Mouse (Mus musculus) olfactory bulb, adult 2 months (tissue): ENCODE data around the gene Ak5. TPM values are rescaled to one million over a fixed set of nuclear protein-coding genes. Genes with fewer than 3 reads are reported as not detected.

Experiments used
- H3K27ac ChIP-seq: fragments of 200-500 bp; 2 replicates; pipeline ENCODE4 v1.5.1; 2012; ENCODE audit warnings: low read depth, low read length; ENCODE audit not compliant: insufficient read depth
- H3K4me1 ChIP-seq: fragments of 200-500 bp; 2 replicates; pipeline ENCODE4 v1.6.1; 2012; ENCODE audit warnings: low read length; ENCODE audit not compliant: control insufficient read depth, insufficient read depth
- H3K4me3 ChIP-seq: fragments of 200-500 bp; 2 replicates; pipeline ENCODE4 v1.5.1; 2012; ENCODE audit warnings: mild to moderate bottlenecking, low read depth, low read length, moderate library complexity; ENCODE audit not compliant: insufficient read depth
- CTCF ChIP-seq: fragments of 200-500 bp; IDR thresholded peaks from 2 replicates; pipeline ENCODE4 v1.5.1; 2012; ENCODE audit warnings: low read depth, mild to moderate bottlenecking, low read length, moderate library complexity; ENCODE audit not compliant: insufficient read depth
- POLR2A ChIP-seq: fragments of 200-500 bp; IDR thresholded peaks from 2 replicates; pipeline ENCODE4 v1.6.1; 2012; ENCODE audit warnings: mild to moderate bottlenecking, low read depth, low read length, moderate library complexity; ENCODE audit not compliant: insufficient read depth
- WGBS: fragments of 180-500 bp; shearing (Covaris S2); methylation state at CpG from one replicate; pipeline ENCODE4 v1.1.7; 2018; 5-methylcytosine and 5-hydroxymethylcytosine counted together
- polyA plus RNA-seq: library from polyadenylated mRNA; stranded (reverse); fragments of >200 nt; gene quantifications from 2 replicates; pipeline ENCODE4 v1.2.4, GENCODE M21; 2012; ENCODE audit warnings: low replicate concordance; ENCODE audit not compliant: missing spikeins, insufficient read depth, insufficient read length

Gene Ak5
- polyA plus RNA-seq, 1 experiment: not detected

DNA sequence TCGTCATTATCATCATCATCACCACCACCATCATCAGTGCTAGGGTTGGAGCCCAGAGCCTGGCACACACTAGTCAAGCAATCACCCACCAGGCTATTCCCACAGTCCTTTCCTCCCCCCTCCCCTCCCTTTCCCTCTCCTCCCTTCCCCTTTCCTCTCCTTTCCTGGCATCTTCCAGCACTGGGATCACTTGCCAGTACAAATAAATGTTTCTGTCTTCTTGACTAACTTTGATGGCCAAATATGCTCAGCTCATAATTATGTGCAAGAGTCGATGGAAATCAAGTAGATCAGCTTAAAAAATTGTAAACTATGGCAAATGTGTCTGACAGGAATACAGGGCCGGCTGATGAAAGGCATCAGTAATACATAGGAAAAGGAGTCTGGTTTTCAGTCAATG is 123.2 kb downstream of the Ak5 start:
- WGBS: 76% methylated on average over 3 of the region's 3 CpGs
- 0 out of 2 replicates have a peak, but pooled peaks cover 4% of the 10 kb centered on the region for H3K4me1 ChIP-seq
- H3K4me3 ChIP-seq: no peak overlapping the region
- H3K27ac ChIP-seq: no peak overlapping the region
- TF ChIP-seq POLR2A: no peak
- TF ChIP-seq CTCF: no peak

- no peak for TF ChIP-seq POLR2A
- no peak for TF ChIP-seq CTCF
- 57% methylated on average over 5 of the region's 5 CpGs for WGBS
- no peak overlapping the region for H3K4me3 ChIP-seq
- H3K4me1 ChIP-seq: 0 out of 2 replicates have a peak, but pooled peaks cover 4% of the 10 kb centered on the region
- H3K27ac ChIP-seq: no peak overlapping the region
Measured at GRCm38 (mm10) chr3:152542298-152542697, 125.9 kb downstream of the Ak5 start.

DNA sequence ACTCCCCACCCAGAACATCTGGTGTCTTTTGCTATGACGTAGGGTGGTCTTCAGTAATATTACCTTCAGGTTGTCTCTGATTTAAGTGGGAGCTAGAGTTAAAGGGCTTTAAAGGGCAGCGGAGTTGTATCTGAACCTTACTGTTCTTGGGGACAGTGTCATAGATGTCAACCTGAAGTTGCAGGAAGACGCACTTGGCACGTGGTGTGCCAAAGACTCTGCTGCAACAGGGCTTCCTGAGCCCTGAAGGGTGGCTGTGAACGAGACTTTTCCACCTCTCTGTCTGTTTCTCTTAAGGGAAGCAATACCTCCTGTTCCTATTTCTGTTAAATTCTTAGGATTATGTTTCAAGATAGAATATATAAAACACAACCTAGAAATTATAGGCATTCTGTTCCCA is 137.8 kb downstream of the Ak5 start:
- Histone ChIP-seq H3K4me1 (no peaks in the 10 kb centered on the region), H3K27ac (no peak overlapping the region), H3K4me3 (no peak overlapping the region)
- 90% methylated on average over 5 of the region's 5 CpGs for WGBS
- TF ChIP-seq CTCF (no peak), POLR2A (no peak)

DNA sequence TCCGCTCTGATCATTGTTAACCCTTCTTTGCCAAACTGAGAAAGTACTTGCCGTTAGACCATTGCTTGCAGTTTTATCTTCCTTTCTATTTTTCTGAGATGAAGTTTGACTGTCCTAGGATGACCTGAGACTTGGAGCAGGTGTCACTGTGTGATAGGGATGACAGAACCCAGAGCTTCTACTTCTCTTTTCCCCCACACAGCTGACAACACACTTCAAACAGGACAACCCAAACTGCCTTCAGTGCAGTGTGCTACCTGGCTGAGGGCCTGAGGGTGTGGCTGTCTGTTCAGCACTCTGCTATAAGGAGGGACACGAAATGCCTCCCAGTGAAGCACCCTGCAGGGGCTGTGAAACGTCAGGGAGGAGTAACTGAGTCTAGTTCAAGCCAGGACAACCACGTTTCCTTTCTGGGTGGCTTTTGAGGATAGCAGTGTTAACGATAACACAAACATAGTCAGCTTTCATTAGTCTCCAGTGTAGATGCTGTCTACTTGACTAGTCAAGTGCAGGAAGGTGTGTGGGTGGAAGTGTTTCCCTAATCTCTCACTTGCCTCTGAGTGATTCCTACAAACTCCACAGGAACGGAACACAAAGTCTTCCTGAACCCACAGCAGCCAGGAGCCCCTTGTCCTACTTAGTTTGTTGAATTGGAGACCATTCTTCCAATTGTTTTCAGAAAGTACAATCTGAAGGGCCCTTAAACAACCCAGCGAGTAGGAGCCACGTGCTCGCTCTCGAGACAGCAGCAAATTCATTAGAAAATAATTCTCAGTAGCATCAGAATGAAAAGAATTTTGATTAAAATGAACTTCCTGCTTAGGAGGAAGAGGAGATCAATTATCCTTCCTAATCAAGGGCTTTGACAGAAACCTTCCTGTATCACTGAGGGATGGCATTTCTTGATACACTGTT is 138.8 kb downstream of the Ak5 start:
- no peak overlapping the region for H3K4me3 ChIP-seq
- H3K27ac ChIP-seq: no peak overlapping the region
- 70% methylated on average over 11 of the region's 11 CpGs for WGBS
- TF ChIP-seq POLR2A: no peak
- no peak for TF ChIP-seq CTCF
- no peaks in the 10 kb centered on the region for H3K4me1 ChIP-seq

DNA sequence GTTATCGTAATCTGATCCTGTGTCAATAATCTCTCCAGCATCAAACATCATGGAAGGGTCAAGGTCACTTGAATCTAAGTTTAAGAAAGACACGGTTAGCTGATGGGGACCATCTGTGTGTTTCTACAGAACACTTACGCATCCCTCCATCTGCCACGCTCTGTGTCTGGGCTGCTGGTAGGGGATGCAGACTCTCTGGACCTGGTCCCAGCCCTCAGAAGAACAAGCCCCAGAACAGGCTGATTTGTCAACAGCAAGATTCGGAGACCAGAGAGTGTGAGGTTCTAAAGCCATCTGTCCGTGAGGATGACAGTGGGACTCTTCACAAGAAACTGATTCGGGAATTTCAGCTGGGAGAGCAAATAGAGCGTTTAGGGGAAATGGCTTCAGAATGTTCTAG is 141.4 kb downstream of the Ak5 start:
- H3K4me3 ChIP-seq: no peak overlapping the region
- TF ChIP-seq POLR2A (no peak), CTCF (no peak)
- 89% methylated on average over 8 of the region's 8 CpGs for WGBS
- H3K27ac ChIP-seq: no peak overlapping the region
- H3K4me1 ChIP-seq: no peaks in the 10 kb centered on the region

- WGBS: 84% methylated on average over 4 of the region's 4 CpGs
- no peaks in the 10 kb centered on the region for H3K4me1 ChIP-seq
- no peak overlapping the region for H3K4me3 ChIP-seq
- TF ChIP-seq CTCF: no peak
- no peak for TF ChIP-seq POLR2A
- H3K27ac ChIP-seq: no peak overlapping the region
Measured at GRCm38 (mm10) chr3:152523315-152523638, 144.9 kb downstream of the Ak5 start.

- H3K4me1 ChIP-seq: no peaks in the 10 kb centered on the region
Measured at GRCm38 (mm10) chr3:152522634-152523314, 145.4 kb downstream of the Ak5 start.

DNA sequence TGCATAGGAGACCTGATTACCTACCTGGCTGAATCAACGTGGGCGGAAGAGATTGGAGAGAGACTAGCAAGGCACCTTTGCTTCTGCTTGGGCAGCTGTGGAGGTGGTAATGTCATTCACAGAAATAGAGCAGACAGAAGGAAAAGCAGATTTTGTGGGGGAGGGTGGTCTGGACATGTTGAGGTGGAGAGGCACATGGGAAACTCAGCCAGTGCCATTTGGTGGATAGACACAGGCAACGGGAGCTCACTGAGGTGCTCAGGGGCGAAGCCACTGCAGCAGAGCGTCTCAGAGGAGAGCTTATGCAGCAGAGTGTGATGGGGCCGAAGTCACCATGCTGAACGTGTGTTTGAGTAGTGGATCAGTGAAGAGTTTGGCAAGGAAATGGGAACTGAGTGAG is 147.1 kb downstream of the Ak5 start:
- TF ChIP-seq CTCF (no peak), POLR2A (no peak)
- 89% methylated on average over 7 of the region's 7 CpGs for WGBS
- Histone ChIP-seq H3K4me1 (peaks cover 8% of the 10 kb centered on the region), H3K27ac (no peak overlapping the region), H3K4me3 (no peak overlapping the region)

More at GRCm38 (mm10) chr3:152522634-152523314, 145.4 kb downstream of the Ak5 start:
- WGBS: 85% methylated on average over 6 of the region's 6 CpGs
- Histone ChIP-seq H3K4me3 (no peak overlapping the region), H3K27ac (no peak overlapping the region)
- TF ChIP-seq POLR2A: no peak
- TF ChIP-seq CTCF: no peak

DNA sequence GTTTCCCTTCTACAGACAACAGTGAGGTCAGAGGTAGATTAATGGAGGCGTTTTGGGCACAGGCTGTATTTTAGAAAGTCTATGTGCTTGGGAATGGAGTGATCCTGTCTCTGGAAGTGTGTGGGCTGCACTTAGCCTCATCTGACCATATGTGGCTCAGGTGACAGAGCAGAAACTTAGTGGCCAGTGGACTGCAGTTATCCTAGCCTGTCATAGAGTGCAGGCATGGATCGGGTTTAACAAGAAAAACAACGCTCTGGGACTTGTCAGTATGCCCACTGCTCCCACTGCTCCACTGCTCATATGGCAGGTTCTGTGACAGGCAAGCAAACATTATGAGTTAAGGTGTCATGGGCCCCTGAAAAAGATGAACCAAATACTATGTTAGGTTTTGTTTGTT is 148.1 kb downstream of the Ak5 start:
- no peak overlapping the region for H3K27ac ChIP-seq
- H3K4me1 ChIP-seq: peaks cover 11% of the 10 kb centered on the region
- H3K4me3 ChIP-seq: no peak overlapping the region
- TF ChIP-seq POLR2A (no peak), CTCF (no peak)
- WGBS: 81% methylated on average over 3 of the region's 3 CpGs
